Mouse (Mus musculus) embryonic facial prominence, embryonic 14.5 days (tissue): ENCODE measurements around the gene Chd6. TPM values are rescaled to one million over a fixed set of nuclear protein-coding genes. Genes with fewer than 3 reads are reported as not detected.

Experiments used
- ATAC-seq: fragments of 200-750 bp; cut with Nextera tagmentation; 2 replicates; pipeline ENCODE4 v1.8.0; 2017; ENCODE audit warnings: low read depth, moderate number of reproducible peaks, moderate TSS enrichment
- DNase-seq: peaks from one replicate; pipeline ENCODE4 v3.0.0-alpha.2; 2015; ENCODE audit warnings: low spot score
- H3K27ac ChIP-seq: fragments of 300-500 bp; sonication (generic); replicated peaks from 2 replicates; pipeline ENCODE4 v1.5.1; 2014; ENCODE audit warnings: low read depth, mild to moderate bottlenecking, low read length, moderate library complexity
- H3K27me3 ChIP-seq: fragments of 300-500 bp; sonication (generic); replicated peaks from 2 replicates; pipeline ENCODE4 v1.6.1; 2014; ENCODE audit warnings: low read length; ENCODE audit not compliant: control insufficient read depth, insufficient read depth
- H3K36me3 ChIP-seq: fragments of 300-500 bp; sonication (generic); 2 replicates; pipeline ENCODE4 v1.6.1; 2014; ENCODE audit warnings: low read length, mixed read lengths; ENCODE audit not compliant: control insufficient read depth, insufficient read depth
- H3K4me1 ChIP-seq: fragments of 300-500 bp; sonication (generic); 2 replicates; pipeline ENCODE4 v1.6.1; 2014; ENCODE audit warnings: antibody characterized with exemption, low read length; ENCODE audit not compliant: control insufficient read depth, insufficient read depth
- H3K4me2 ChIP-seq: fragments of 300-500 bp; sonication (generic); 2 replicates; pipeline ENCODE4 v1.6.1; 2014; ENCODE audit warnings: low read depth, mild to moderate bottlenecking, low read length, moderate library complexity, mixed read lengths
- H3K4me3 ChIP-seq: fragments of 300-500 bp; sonication (generic); 2 replicates; pipeline ENCODE4 v1.5.1; 2014; ENCODE audit warnings: low read depth, mild to moderate bottlenecking, low read length
- H3K9ac ChIP-seq: fragments of 300-500 bp; sonication (generic); 2 replicates; pipeline ENCODE4 v1.6.1; 2014; ENCODE audit warnings: low read depth, mild to moderate bottlenecking, low read length, moderate library complexity, mixed read lengths
- H3K9me3 ChIP-seq: fragments of 300-500 bp; sonication (generic); 2 replicates; pipeline ENCODE4 v1.6.1; 2016; ENCODE audit warnings: low read length; ENCODE audit not compliant: control insufficient read depth
- WGBS: fragments of 180-500 bp; shearing (Covaris S2); extraction: QIAGEN DNeasy Blood & Tissue Kit; methylation state at CpG from one replicate; pipeline ENCODE4 v1.1.7; 2014; 5-methylcytosine and 5-hydroxymethylcytosine counted together
- polyA plus RNA-seq: library from polyadenylated mRNA; unstranded; fragments of >200 nt; fragmentation: Nextera tagmentation; extraction: Ambion mirVana; gene quantifications from 2 replicates; pipeline ENCODE4 v1.2.1, GENCODE M21; 2014

Chd6 gene
- polyA plus RNA-seq, 1 experiment from 2014 or later: 24.2 TPM

DNA sequence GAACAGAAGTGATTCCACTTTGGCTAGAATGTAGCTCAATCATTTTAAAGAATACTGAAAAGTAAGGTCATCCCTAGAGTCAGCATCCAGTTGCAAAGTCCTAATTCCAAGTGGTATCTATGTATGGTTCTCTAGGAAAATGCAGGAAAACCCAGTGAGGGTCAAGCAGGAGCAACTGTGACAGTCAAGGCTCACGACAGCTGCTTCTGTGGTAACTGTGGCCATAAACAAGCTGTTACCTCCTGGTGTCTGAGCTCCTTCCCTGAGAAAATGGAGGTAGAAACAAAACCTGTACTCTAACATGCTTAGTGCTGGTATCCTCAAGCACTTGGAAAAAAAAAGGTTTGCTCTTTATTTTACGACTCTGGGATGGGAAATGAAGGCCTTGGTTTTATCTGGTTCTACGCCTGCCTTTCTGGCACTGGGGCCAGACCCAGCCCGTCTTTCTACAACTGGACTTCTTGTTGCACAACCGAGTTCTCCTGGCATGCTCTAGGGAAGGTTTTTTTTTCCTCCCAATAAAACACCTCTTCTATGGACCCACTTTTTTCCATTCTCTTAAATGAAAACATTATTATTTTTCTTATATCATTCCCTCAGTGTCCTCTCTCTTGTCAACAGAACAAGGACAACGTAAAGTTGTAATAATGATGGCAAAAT lies 18.0 kb downstream of the Chd6 start:
- no peak for ATAC-seq
- H3K27ac ChIP-seq: no peak overlapping the region
- 84% methylated on average over 6 of the region's 6 CpGs for WGBS
- no peak overlapping the region for H3K4me3 ChIP-seq
- H3K4me2 ChIP-seq: no peak overlapping the region
- peaks cover 3% of the 10 kb centered on the region; the same call in 1 of the 2 replicates for H3K4me1 ChIP-seq
- no peak for DNase-seq
- H3K9ac ChIP-seq: no peak overlapping the region
- H3K27me3 ChIP-seq: no peaks in the 10 kb centered on the region
- 0 out of 2 replicates have a peak, but pooled peaks cover 4% of the 10 kb centered on the region for H3K36me3 ChIP-seq
- no peaks in the 10 kb centered on the region for H3K9me3 ChIP-seq

DNA sequence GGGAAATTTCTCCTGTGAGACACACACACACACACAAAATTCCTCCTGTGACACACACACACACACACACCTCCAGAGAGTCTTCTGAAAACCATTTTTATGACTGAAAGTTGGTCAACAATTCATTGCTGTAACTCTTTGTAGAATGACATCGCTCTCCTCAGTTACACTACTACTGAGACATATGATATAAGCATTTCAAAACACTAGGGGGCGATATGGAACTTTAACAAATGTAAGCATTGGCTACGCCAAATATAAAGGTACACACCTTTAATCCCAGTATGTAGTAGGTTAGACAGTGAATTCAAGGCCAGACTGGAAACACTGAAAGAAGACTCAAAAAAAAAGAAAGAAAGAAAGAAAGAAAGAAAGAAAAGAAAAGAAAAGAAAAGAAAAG lies 18.7 kb downstream of the Chd6 start:
- DNase-seq (peak; percentile 68), ATAC-seq (no peak)
- 65% methylated on average over 3 of the region's 3 CpGs for WGBS
- Histone ChIP-seq H3K27me3 (no peaks in the 10 kb centered on the region), H3K4me2 (no peak overlapping the region), H3K27ac (no peak overlapping the region), H3K9ac (no peak overlapping the region), H3K36me3 (no peaks in the 10 kb centered on the region), H3K4me1 (peaks cover 3% of the 10 kb centered on the region; the same call in 1 of the 2 replicates), H3K4me3 (no peak overlapping the region), H3K9me3 (no peaks in the 10 kb centered on the region)

- ATAC-seq (no peak), DNase-seq (no peak)
- Histone ChIP-seq H3K36me3 (0 out of 2 replicates have a peak, but pooled peaks cover 8% of the 10 kb centered on the region), H3K4me1 (no peaks in the 10 kb centered on the region), H3K9me3 (no peaks in the 10 kb centered on the region), H3K4me3 (no peak overlapping the region), H3K27ac (no peak overlapping the region), H3K27me3 (no peaks in the 10 kb centered on the region), H3K4me2 (no peak overlapping the region), H3K9ac (no peak overlapping the region)
- 95% methylated on average over 2 of the region's 2 CpGs for WGBS
These were observed 30.3 kb downstream of the Chd6 start for GRCm38 (mm10) chr2:161078590-161078989.

DNA sequence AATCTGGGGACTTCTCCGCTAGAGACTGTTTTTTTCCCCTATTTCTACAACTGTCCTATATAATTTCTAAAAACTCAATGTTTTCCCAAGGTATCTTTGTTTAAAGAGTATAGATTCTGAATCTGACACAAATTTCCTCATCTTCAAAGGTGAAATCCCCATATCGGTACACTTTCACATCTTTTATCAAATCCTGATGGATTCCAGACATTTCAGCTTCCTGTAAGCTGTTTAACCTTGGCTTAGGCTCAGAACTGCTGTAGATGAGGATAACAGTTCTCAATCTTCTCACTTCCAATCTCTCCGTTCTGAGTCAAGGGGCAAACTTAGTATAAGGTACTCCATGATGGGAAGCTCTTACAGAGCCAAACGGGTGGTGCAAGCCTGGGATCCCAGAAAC lies 32.6 kb downstream of the Chd6 start:
- Histone ChIP-seq H3K9ac (no peak overlapping the region), H3K4me2 (no peak overlapping the region), H3K4me3 (no peak overlapping the region), H3K27ac (no peak overlapping the region), H3K9me3 (no peaks in the 10 kb centered on the region), H3K27me3 (no peaks in the 10 kb centered on the region), H3K4me1 (no peaks in the 10 kb centered on the region), H3K36me3 (0 out of 2 replicates have a peak, but pooled peaks cover 8% of the 10 kb centered on the region)
- ATAC-seq (no peak), DNase-seq (no peak)
- 72% methylated on average over 4 of the region's 4 CpGs for WGBS

DNA sequence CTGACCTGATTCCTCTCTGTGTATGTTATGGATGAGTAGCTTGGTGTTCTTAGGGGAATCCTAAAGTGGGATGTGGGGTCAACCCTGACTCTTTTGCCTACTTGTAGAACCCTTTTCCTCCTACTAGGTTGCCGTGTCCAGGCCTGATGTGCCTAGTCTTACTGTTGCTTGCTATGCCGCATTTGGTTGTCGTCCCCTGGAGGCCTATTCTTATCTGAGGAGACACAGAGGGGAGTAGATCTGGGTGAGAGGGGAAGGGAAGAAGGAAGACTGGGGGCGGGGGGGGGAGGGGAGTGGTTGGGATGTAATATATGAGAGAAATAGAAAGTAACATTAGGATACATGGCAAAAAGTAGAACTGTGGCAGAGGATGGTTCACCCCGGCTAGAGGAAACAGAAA lies 33.3 kb downstream of the Chd6 start:
- H3K9ac ChIP-seq: no peak overlapping the region
- no peaks in the 10 kb centered on the region for H3K9me3 ChIP-seq
- H3K4me3 ChIP-seq: no peak overlapping the region
- no peaks in the 10 kb centered on the region for H3K27me3 ChIP-seq
- H3K27ac ChIP-seq: no peak overlapping the region
- ATAC-seq (no peak), DNase-seq (no peak)
- H3K36me3 ChIP-seq: 0 out of 2 replicates have a peak, but pooled peaks cover 8% of the 10 kb centered on the region
- 87% methylated on average over 5 of the region's 5 CpGs for WGBS
- H3K4me1 ChIP-seq: no peaks in the 10 kb centered on the region
- H3K4me2 ChIP-seq: no peak overlapping the region

DNA sequence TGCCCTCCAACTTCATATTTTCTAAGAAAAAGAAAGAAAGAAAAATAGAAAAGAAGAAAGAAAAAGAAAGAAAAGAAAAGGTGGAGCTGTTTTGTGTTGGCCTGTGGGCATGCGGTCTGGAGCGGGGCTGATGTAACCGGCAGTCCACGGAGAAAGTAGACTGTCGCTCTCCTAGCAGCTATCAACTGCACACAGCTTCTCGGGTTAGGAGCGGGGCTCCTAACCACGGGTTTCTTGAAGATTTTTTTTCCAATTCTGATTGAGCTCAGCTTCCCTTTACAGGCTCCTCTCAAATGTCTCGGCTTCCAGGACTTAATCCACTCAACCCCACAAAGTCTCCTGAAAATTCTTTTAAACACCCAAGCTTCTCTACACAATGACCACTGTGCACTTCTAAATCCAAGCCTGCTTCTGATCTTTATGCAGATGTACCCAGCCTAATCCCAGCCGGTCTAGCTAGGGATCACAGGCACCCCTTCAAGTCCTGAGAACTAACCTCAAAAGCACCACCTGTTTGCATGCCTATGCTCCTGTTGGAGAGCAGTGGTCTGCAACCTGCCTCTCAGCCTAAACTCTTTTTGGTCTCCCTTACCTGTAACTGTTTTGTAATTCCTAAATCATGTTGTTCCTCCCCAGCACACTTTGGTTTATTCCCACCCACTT lies 42.6 kb downstream of the Chd6 start:
- peak; percentile 68; the same call in 1 of the 2 replicates for ATAC-seq
- Histone ChIP-seq H3K36me3 (0 out of 2 replicates have a peak, but pooled peaks cover 8% of the 10 kb centered on the region), H3K4me1 (peaks cover 8% of the 10 kb centered on the region; the same call in 1 of the 2 replicates), H3K9ac (no peak overlapping the region), H3K4me3 (no peak overlapping the region), H3K27me3 (no peaks in the 10 kb centered on the region), H3K4me2 (no peak overlapping the region), H3K9me3 (no peaks in the 10 kb centered on the region), H3K27ac (no peak overlapping the region)
- DNase-seq: peak; percentile 19
- 36% methylated on average over 10 of the region's 10 CpGs for whole genome bisulfite sequencing

GRCm38 (mm10) chr2:161065594-161065993 lies 43.3 kb downstream of the Chd6 start:
- DNase-seq (no peak), ATAC-seq (no peak)
- WGBS: 82% methylated on average over 2 of the region's 2 CpGs
- H3K9me3 ChIP-seq: no peaks in the 10 kb centered on the region
- H3K4me1 ChIP-seq: peaks cover 8% of the 10 kb centered on the region; the same call in 1 of the 2 replicates
- no peak overlapping the region for H3K4me3 ChIP-seq
- H3K27me3 ChIP-seq: no peaks in the 10 kb centered on the region
- H3K9ac ChIP-seq: no peak overlapping the region
- H3K4me2 ChIP-seq: no peak overlapping the region
- H3K36me3 ChIP-seq: 0 out of 2 replicates have a peak, but pooled peaks cover 8% of the 10 kb centered on the region
- H3K27ac ChIP-seq: no peak overlapping the region

DNA sequence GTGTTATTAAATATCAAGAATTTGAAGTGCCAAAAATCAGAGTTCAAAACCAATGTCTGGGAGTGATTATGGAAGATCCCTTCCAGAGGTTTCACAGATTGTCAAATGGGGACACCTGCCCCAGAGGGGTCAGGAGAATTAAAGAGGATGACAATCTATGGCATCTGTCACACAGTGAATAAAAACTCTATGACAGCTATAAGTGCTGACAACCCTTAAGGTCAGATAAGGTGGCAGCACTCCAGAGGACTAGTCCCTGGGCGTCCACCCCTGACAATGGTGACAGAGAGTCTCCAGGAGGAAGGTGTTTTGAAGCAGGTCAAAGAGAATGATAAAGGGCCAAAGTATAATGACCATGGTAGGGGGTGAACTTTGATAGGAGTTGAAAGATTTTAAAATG lies 44.0 kb downstream of the Chd6 start:
- 61% methylated on average over 1 of the region's 1 CpGs for WGBS
- 0 out of 2 replicates have a peak, but pooled peaks cover 8% of the 10 kb centered on the region for H3K36me3 ChIP-seq
- no peak for ATAC-seq

More for the DNA sequence above, 44.0 kb downstream of the Chd6 start:
- Histone ChIP-seq H3K4me1 (peaks cover 8% of the 10 kb centered on the region; the same call in 1 of the 2 replicates), H3K9ac (no peak overlapping the region), H3K9me3 (no peaks in the 10 kb centered on the region), H3K27ac (no peak overlapping the region), H3K4me2 (no peak overlapping the region), H3K4me3 (no peak overlapping the region), H3K27me3 (no peaks in the 10 kb centered on the region)
- no peak for DNase-seq
